Mouse (Mus musculus) spleen, postnatal 4 days (tissue): ENCODE data around the gene Epha2.

Source experiments
- DNase-seq, 2 experiments: peaks; one replicate each; pipeline ENCODE4 v3.0.0; 2022; ENCODE audit warnings: low spot score in 2 of 2

Epha2 gene

DNA sequence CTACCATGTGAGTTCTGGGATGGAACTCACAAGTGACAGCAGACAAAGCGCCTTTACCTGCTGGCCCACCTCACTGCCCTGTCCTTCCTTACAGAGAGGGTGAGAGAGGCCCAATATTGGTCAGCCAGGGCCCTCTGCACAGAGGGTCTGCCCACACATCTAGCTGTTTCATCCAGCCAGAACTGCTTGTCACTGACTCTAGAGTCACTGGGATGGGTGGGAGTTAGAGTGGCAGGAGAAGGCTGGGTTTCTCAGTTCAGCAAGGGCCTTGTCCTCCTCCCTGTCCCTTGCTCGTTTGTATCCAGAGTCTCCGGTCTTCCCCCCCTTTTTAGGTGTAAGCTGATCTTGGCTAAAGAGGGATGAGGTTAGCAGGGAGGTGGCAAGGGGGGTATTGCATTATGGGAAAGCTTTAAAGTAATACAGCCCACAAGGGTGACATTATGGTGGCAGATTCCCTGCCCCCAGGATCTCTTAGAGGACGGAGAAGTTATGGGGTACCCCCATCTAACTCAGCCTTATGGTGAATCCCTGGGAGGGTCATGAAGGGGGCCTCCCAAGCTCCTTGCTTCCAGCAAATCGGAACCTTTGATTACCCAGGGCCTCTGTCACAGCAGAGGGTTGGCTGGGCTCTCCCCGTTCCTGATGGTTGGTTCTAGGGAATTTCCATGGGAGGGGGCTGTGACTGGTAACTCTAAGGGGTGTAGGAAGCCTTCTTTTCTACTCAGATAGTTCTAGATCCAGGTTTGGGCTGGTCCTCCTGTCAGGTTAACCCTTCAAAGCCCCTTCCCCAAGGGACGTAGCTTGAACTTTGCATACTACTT, 2.6 kb downstream of the Epha2 start:
- DNase-seq, result no peak

- DNase-seq, result no peak
These were observed 3.2 kb downstream of the Epha2 start for GRCm38 (mm10) chr4:141304223-141304611.

GRCm38 (mm10) chr4:141306057-141306456, 5.0 kb downstream of the Epha2 start:
- DNase-seq, result no peak

- DNase-seq, result no peak
These were observed 7.3 kb downstream of the Epha2 start for GRCm38 (mm10) chr4:141308381-141308780.

DNA sequence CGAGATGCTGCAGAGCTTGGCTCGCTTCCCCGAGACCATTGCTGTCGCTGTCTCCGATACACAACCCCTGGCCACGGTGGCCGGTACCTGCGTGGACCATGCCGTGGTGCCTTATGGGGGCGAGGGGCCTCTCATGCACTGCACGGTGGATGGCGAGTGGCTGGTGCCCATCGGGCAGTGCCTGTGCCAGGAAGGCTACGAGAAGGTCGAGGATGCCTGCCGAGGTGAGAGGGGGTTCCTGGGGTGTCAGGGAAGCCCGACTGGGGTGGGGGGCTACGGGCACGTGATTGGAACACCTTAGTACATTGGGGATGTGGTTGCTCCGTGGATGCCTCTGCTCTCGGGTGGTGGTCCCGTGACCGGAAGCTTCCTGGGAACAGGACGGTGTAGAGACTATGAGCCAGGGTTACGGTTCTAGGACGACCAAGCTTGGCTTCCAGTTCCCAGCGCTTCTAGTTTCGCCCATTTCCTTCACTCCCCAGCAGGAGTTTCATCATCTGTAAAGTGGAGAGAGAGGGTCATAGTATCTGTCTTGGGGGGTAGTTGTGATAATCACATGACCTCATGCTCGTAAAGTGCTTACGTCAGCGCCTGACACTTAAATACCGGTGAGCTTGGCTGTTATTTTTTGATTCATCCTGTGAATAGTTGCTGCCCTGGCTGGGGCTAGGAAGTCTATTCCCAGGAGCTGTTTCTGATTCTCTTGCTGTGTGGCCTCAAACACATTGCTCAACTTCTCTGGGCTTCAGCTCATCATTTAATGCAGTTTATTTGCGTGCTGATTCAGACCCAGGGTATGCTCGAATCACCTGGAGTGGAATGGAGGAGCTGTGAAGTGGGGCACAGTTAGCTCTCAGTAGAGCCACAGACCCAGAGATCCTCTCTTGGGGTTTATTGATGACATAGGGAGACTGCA, 8.1 kb downstream of the Epha2 start:
- no peak for DNase-seq

- DNase-seq, result no peak
These were observed 8.7 kb downstream of the Epha2 start for GRCm38 (mm10) chr4:141309773-141310145.

DNA sequence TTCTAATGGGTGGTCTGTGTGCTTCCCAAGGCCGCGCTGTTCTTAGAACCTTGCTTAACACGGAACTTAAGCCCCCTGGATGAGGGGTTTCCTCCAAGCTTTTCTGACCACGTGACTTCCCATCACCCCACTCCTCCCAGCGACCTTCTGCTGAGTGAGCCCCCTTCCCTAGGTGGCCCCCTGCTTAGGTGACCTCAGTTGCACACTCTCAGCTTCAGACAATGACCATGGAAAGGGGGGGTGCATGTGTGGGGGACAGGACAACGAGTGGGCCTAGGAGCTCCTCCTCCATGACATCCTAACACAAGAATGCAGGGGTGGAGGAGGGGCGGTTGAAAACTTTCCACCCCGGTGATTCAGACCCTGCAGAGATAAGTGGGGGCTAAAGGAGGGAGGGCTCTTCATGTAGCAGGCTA, 9.2 kb downstream of the Epha2 start:
- DNase-seq, result no peak

DNA sequence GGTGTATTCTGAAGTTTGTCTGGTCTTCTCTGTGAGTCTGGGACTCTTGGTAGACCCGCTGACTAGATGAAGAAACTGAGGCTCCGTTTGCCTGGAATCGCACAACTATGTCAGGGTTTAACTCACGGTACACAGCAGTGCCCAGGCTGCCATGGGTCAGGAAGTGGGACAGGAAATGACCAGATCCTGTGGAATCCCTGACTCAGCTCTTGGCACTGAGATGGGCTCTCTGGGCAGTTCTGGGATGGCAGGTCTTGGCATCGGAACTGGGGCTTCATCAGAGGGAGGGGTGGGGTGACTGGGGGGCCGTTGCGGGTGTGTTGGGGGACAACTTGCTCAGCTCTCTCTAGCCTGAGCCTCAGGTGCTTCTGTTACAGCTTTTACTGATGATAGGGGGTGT, 10.0 kb downstream of the Epha2 start:
- no peak for DNase-seq

DNA sequence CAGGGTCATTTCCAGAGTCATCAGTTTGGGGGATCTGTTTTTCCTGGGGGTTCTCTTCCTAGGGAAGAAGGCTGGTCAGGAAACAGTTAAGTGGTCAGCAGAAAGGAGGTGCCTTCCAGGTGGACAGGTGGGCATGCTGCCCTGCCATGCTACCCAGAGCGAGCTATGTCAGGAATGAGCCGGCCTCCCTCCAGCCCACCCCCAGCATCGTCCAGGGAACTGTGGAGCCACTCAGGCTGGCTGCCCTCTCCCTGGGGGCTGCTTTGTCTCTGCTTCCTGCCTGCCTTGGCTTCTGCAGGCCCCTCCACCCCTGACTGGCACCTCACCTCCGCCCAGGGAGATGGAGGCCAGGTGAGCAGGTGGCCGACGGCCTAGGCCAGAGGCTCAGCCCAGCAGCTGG, 10.5 kb downstream of the Epha2 start:
- no peak for DNase-seq

DNA sequence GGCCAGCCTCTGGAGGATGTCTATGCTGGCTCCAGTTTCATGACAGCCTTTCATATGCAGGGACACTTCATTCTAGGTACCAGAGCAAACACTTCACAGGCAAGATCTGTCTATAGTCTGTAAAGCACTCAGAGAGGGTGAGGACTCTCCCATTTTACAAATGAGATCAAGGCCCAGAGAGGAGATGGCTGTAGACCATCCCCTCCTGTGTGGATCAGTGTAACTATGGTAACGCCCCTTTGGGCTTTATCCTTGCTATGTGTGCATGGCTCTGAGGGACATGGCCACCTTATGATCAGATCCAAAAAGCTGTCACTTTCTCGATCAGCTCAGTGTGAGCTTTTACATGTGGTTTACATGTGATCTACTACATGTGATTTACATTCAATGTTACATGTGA, 10.9 kb downstream of the Epha2 start:
- DNase-seq, result no peak

GRCm38 (mm10) chr4:141312513-141313131, 11.6 kb downstream of the Epha2 start:
- DNase-seq, result no peak

DNA sequence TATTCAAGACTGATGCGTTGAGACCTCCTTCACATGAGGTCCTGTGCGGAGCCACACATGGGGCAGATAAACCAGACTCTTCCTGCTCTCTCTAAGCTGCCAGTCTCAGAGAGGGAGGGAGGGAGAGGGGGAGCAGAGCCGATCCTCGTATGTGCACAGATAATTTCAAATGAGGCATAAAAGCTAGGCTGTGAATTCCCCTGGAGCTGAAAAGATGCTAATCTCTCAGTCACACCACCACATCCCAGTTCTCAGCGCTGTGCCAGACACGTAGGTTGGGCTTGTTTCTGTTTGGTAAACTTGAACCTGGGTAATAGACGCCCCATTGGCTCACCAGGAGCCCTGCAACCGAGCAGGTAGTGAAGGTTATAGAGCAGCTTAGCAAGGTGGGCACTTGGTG, 12.4 kb downstream of the Epha2 start:
- DNase-seq, result no peak

- no peak for DNase-seq
These were observed 12.9 kb downstream of the Epha2 start for GRCm38 (mm10) chr4:141313924-141314323.

- no peak for DNase-seq
These were observed 13.7 kb downstream of the Epha2 start for GRCm38 (mm10) chr4:141314745-141315144.

DNA sequence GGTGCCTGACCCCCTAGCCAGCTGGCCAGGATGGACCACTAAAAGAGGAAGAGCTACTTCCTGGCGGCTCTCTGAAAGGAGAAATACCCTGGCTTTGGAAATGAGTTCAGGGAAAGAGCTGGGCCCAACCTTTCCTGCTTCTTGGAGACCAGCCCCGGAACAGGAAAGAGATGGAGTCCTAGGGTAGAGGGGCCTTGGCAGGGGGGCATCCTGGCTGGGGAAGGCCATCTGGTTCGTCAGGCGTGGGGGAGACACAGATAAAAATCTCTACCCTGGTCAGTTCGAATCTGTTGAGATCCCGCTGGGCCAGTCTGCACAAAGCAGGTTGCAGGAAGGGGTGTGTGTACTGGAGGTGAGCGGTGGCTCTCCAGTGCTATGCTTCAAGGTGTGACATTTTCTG, 15.0 kb downstream of the Epha2 start:
- no peak for DNase-seq

GRCm38 (mm10) chr4:141316498-141317180, 15.6 kb downstream of the Epha2 start:
- DNase-seq, result no peak

DNA sequence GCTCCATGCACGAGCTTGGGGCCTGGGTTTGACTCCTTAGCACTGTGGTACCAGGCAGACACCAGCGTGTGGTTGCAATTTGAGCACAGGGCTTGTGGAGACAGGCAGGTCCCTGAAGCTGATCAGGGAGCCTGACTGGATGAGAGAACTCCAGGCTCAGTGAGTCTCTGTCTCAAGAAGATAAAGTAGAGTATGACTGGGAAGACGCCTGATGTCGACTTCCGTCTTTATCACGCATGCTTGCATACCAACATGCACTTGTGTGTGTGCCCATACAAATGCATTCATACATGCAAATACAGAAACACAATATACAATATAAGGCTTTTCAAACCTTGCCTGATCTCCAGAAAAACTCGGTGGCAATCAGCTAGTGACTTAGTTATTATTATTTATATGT, 16.9 kb downstream of the Epha2 start:
- DNase-seq, result no peak

- DNase-seq, result no peak
These were observed 21.5 kb downstream of the Epha2 start for GRCm38 (mm10) chr4:141322526-141322925.

GRCm38 (mm10) chr4:141324771-141325191, 23.7 kb downstream of the Epha2 start:
- no peak for DNase-seq

DNA sequence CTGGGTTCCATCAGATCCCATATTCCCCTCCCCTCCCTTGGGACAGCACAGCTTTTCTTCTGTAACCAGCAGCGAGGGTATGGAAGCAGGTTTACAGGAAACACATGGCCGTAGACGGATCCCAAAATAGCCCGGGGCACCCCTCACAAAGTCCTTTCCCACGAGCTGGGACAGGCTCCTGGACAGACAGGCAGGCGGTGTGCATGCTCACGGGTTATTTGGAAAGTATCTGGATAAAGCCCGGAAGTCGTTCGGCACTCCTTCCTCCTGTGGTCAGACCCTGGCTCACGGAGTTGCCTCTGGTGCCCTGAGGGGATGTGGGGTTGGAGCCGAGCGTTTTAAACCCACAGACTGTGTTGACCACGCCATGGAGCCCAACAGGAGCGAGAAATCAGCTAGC, 24.6 kb downstream of the Epha2 start:
- DNase-seq, result no peak

- DNase-seq, result no peak
These were observed 26.0 kb downstream of the Epha2 start for GRCm38 (mm10) chr4:141327075-141327474.

GRCm38 (mm10) chr4:141328742-141329141, 27.7 kb downstream of the Epha2 start:
- no peak for DNase-seq
